Mouse (Mus musculus) central nervous system, embryonic 18 days (tissue): ENCODE measurements around the gene Vmn2r70. TPM values are rescaled to one million over a fixed set of nuclear protein-coding genes. Genes with fewer than 3 reads are reported as not detected.

Experiments
- polyA plus RNA-seq: library from polyadenylated mRNA; depleted of rRNA; stranded (reverse); fragments of >200 nt; gene quantifications from 2 replicates; pipeline ENCODE4 v1.2.3, GENCODE M21; 2012; rRNA removed

Gene Vmn2r70
- not detected in 2 replicates for polyA plus RNA-seq

DNA sequence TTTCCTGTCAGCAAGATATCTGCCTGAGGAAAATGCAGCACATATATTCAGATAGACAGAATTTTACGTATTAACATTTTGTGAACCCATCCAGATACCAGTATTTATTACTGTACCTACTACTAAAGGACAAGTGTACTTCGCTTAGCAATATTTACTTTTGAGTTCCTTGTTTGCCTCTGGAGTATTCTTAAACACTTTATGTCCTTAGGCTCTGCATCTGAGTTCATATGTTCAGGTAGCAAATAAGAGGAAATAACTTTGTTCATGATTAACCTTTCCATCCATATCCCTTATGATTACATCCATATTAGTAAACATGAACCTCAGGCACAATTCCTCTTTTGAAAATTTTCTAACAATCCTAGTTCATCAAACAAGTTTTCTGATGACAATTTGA, at the start of gene Vmn2r70:
Gene Vmn2r70 (minus strand): TSS at position 101 of the 400 bp plus-strand sequence.

DNA sequence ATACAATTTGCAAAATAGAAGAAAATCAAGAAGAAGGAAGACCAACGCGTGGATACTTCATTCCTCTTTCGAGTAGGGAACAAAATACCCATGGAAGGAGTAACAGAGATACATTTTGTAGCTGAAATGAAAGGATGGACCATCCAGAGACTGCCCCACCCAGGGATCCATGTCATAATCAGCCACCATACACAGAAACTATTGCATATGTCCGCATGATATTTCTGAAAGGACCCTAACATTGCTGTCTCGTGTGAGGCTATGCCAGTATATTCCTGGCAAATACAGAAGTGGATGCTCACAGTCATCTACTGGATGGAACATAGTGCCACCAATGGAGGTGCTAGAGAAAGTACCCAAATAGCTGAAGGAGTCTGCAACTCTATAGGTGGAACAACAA, 6.2 kb downstream of the Vmn2r70 start, which contains the start of gene Vmn2r71:
Gene Vmn2r71 (plus strand): TSS at position 301 of the 400 bp plus-strand sequence.

Other genes with a start within 250 kb of the Vmn2r70 start
- gene Vmn2r69, start 153.3 kb downstream of the Vmn2r70 start, polyA plus RNA-seq, result not detected in 2 replicates
- not detected in 2 replicates for gene Vmn2r71, start 6.1 kb downstream of the Vmn2r70 start, polyA plus RNA-seq
- not detected in 2 replicates for gene Vmn2r72, start 185.9 kb upstream of the Vmn2r70 start, polyA plus RNA-seq